Mouse (Mus musculus) cortical plate, adult 2 months (tissue): Measurements from ENCODE around the gene Chml.

Experiments used
- CTCF ChIP-seq: fragments of 200-500 bp; IDR thresholded peaks from 2 replicates; pipeline ENCODE4 v1.5.1; 2011; ENCODE audit warnings: mild to moderate bottlenecking, control low read depth, low read length; ENCODE audit not compliant: insufficient read depth; ENCODE audit errors: extremely low read depth
- POLR2A ChIP-seq: fragments of 200-500 bp; IDR thresholded peaks from 2 replicates; pipeline ENCODE4 v1.6.1; 2011; ENCODE audit warnings: mild to moderate bottlenecking, low read length, control low read depth; ENCODE audit not compliant: insufficient read depth; ENCODE audit errors: extremely low read depth

DNA sequence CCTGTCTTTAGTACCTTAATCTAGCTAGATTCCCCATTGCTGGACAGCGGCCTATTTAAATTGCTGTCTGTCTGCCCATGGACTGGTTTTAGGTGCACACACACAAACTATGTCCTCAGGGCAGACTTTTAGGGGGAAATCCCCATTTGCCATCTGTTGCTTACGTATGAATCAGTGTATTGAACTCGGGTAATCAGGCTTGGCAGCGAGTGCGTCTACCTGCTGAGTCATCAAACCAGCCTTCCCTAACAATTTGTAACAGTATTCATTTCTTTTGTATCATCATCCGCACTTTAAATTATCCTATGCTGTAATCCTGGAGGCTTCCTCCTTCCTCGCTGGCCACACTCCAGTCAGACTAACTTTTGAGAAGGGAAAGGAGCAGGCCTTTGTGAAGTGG is 22.7 kb downstream of the Chml start:
- TF ChIP-seq POLR2A: no peak
- TF ChIP-seq CTCF: no peak
